Mouse (Mus musculus): ENCODE measurements around the gene Btg1. TPM values are rescaled to one million over a fixed set of nuclear protein-coding genes. Genes with fewer than 3 reads are reported as not detected.

The Btg1 gene
- polyA plus RNA-seq, 1 experiment from 2014 or later = 75.6 TPM

GRCm38 (mm10) chr10:96592089-96592488 lies 24.7 kb upstream of the Btg1 start:
- Histone ChIP-seq H3K36me3 (no peaks in the 10 kb centered on the region), H3K27me3 (no peaks in the 10 kb centered on the region), H3K9ac (no peak overlapping the region), H3K4me2 (no peak overlapping the region), H3K27ac (no peak overlapping the region), H3K9me3 (no peaks in the 10 kb centered on the region), H3K4me1 (0 out of 2 replicates have a peak, but pooled peaks cover 3% of the 10 kb centered on the region), H3K4me3 (no peak overlapping the region)
- ATAC-seq (ENCODE audit: insufficient number of reproducible peaks, low FRiP score, low TSS enrichment, low read depth) = no peak
- WGBS = 76% methylated on average over 1 of the region's 2 CpGs

GRCm38 (mm10) chr10:96595435-96596132 lies 21.2 kb upstream of the Btg1 start:
- H3K27ac ChIP-seq = no peak overlapping the region
- H3K4me2 ChIP-seq = no peak overlapping the region
- no peak for ATAC-seq (ENCODE audit: insufficient number of reproducible peaks, low FRiP score, low TSS enrichment, low read depth)
- H3K4me3 ChIP-seq = no peak overlapping the region
- 85% methylated on average over 10 of the region's 10 CpGs for WGBS
- no peaks in the 10 kb centered on the region for H3K4me1 ChIP-seq
- no peaks in the 10 kb centered on the region for H3K9me3 ChIP-seq
- H3K36me3 ChIP-seq = no peaks in the 10 kb centered on the region
- no peak overlapping the region for H3K9ac ChIP-seq
- no peaks in the 10 kb centered on the region for H3K27me3 ChIP-seq

GRCm38 (mm10) chr10:96596411-96596810 lies 20.4 kb upstream of the Btg1 start:
- ATAC-seq (ENCODE audit: insufficient number of reproducible peaks, low FRiP score, low TSS enrichment, low read depth) = no peak
- Histone ChIP-seq H3K4me2 (no peak overlapping the region), H3K4me1 (no peaks in the 10 kb centered on the region), H3K27me3 (no peaks in the 10 kb centered on the region), H3K9me3 (no peaks in the 10 kb centered on the region), H3K9ac (no peak overlapping the region), H3K4me3 (no peak overlapping the region), H3K27ac (no peak overlapping the region), H3K36me3 (no peaks in the 10 kb centered on the region)
- 77% methylated on average over 7 of the region's 7 CpGs for WGBS

- no peak for ATAC-seq (ENCODE audit: insufficient number of reproducible peaks, low FRiP score, low TSS enrichment, low read depth)
- Histone ChIP-seq H3K27ac (no peak overlapping the region), H3K9ac (no peak overlapping the region), H3K4me3 (no peak overlapping the region), H3K36me3 (no peaks in the 10 kb centered on the region), H3K27me3 (no peaks in the 10 kb centered on the region), H3K4me2 (no peak overlapping the region), H3K4me1 (no peaks in the 10 kb centered on the region), H3K9me3 (no peaks in the 10 kb centered on the region)
- WGBS = 88% methylated on average over 5 of the region's 5 CpGs
Measured at GRCm38 (mm10) chr10:96599641-96600040, 17.2 kb upstream of the Btg1 start.

- H3K4me1 ChIP-seq = no peaks in the 10 kb centered on the region
- no peak overlapping the region for H3K9ac ChIP-seq
- no peaks in the 10 kb centered on the region for H3K36me3 ChIP-seq
- no peak overlapping the region for H3K4me3 ChIP-seq
- H3K27ac ChIP-seq = no peak overlapping the region
- WGBS = 90% methylated on average over 4 of the region's 4 CpGs
- ATAC-seq (ENCODE audit: insufficient number of reproducible peaks, low FRiP score, low TSS enrichment, low read depth) = no peak
- H3K4me2 ChIP-seq = no peak overlapping the region
- no peaks in the 10 kb centered on the region for H3K27me3 ChIP-seq
- H3K9me3 ChIP-seq = no peaks in the 10 kb centered on the region
Measured at GRCm38 (mm10) chr10:96601670-96602069, 15.1 kb upstream of the Btg1 start.

- no peaks in the 10 kb centered on the region for H3K4me1 ChIP-seq
- no peak overlapping the region for H3K9ac ChIP-seq
- H3K27ac ChIP-seq = no peak overlapping the region
- H3K9me3 ChIP-seq = no peaks in the 10 kb centered on the region
- ATAC-seq (ENCODE audit: insufficient number of reproducible peaks, low FRiP score, low TSS enrichment, low read depth) = no peak
- WGBS = 74% methylated on average over 3 of the region's 3 CpGs
- H3K4me3 ChIP-seq = no peak overlapping the region
- H3K36me3 ChIP-seq = no peaks in the 10 kb centered on the region
- no peak overlapping the region for H3K4me2 ChIP-seq
- no peaks in the 10 kb centered on the region for H3K27me3 ChIP-seq
Measured at GRCm38 (mm10) chr10:96602339-96602738, 14.5 kb upstream of the Btg1 start.

- no peaks in the 10 kb centered on the region for H3K9me3 ChIP-seq
- H3K9ac ChIP-seq = no peak overlapping the region
- ATAC-seq (ENCODE audit: insufficient number of reproducible peaks, low FRiP score, low TSS enrichment, low read depth) = no peak
- no peak overlapping the region for H3K4me2 ChIP-seq
- H3K27me3 ChIP-seq = no peaks in the 10 kb centered on the region
- no peaks in the 10 kb centered on the region for H3K4me1 ChIP-seq
- WGBS = 95% methylated on average over 1 of the region's 1 CpGs
- H3K36me3 ChIP-seq = no peaks in the 10 kb centered on the region
- H3K4me3 ChIP-seq = no peak overlapping the region
- H3K27ac ChIP-seq = no peak overlapping the region
Measured at GRCm38 (mm10) chr10:96605168-96605567, 11.6 kb upstream of the Btg1 start.

- Histone ChIP-seq H3K27me3 (no peaks in the 10 kb centered on the region), H3K9me3 (no peaks in the 10 kb centered on the region), H3K27ac (no peak overlapping the region), H3K9ac (no peak overlapping the region), H3K4me3 (no peak overlapping the region), H3K4me1 (no peaks in the 10 kb centered on the region), H3K4me2 (no peak overlapping the region), H3K36me3 (no peaks in the 10 kb centered on the region)
- ATAC-seq (ENCODE audit: insufficient number of reproducible peaks, low FRiP score, low TSS enrichment, low read depth) = no peak
- 85% methylated on average over 2 of the region's 2 CpGs for WGBS
Measured at GRCm38 (mm10) chr10:96605856-96606255, 10.9 kb upstream of the Btg1 start.

GRCm38 (mm10) chr10:96607617-96608185 lies 9.1 kb upstream of the Btg1 start:
- Histone ChIP-seq H3K27ac (no peak overlapping the region), H3K4me3 (no peak overlapping the region), H3K4me2 (no peak overlapping the region), H3K36me3 (no peaks in the 10 kb centered on the region), H3K9ac (no peak overlapping the region), H3K4me1 (no peaks in the 10 kb centered on the region), H3K9me3 (no peaks in the 10 kb centered on the region), H3K27me3 (no peaks in the 10 kb centered on the region)
- 87% methylated on average over 4 of the region's 4 CpGs for WGBS
- ATAC-seq (ENCODE audit: insufficient number of reproducible peaks, low FRiP score, low TSS enrichment, low read depth) = no peak

- H3K9ac ChIP-seq = no peak overlapping the region
Measured at GRCm38 (mm10) chr10:96609356-96610345, 7.2 kb upstream of the Btg1 start.

GRCm38 (mm10) chr10:96616001-96616708 lies 651 bp upstream of the Btg1 start:
- WGBS = 2% methylated on average over 24 of the region's 24 CpGs
- no peak for ATAC-seq (ENCODE audit: insufficient number of reproducible peaks, low FRiP score, low TSS enrichment, low read depth)

More at GRCm38 (mm10) chr10:96609356-96610345, 7.2 kb upstream of the Btg1 start:
- 75% methylated on average over 8 of the region's 8 CpGs for WGBS
- H3K4me3 ChIP-seq = no peak overlapping the region
- no peak overlapping the region for H3K4me2 ChIP-seq
- no peak for ATAC-seq (ENCODE audit: insufficient number of reproducible peaks, low FRiP score, low TSS enrichment, low read depth)
- no peak overlapping the region for H3K27ac ChIP-seq
- H3K4me1 ChIP-seq = no peaks in the 10 kb centered on the region
- H3K27me3 ChIP-seq = no peaks in the 10 kb centered on the region
- no peaks in the 10 kb centered on the region for H3K36me3 ChIP-seq
- no peaks in the 10 kb centered on the region for H3K9me3 ChIP-seq

More at GRCm38 (mm10) chr10:96616001-96616708, 651 bp upstream of the Btg1 start:
- Histone ChIP-seq H3K27me3 (no peaks in the 10 kb centered on the region), H3K27ac (peak overlapping the region; percentile 97), H3K9me3 (no peaks in the 10 kb centered on the region), H3K9ac (peak overlapping the region; percentile 68), H3K4me3 (peak overlapping the region; percentile 96), H3K4me1 (peaks cover 10% of the 10 kb centered on the region), H3K4me2 (peak overlapping the region; percentile 61), H3K36me3 (peaks cover 5% of the 10 kb centered on the region)

Measured in limb, embryonic 15.5 days (tissue).